Mouse (Mus musculus): ENCODE results near the gene Hspg2. TPM values are rescaled to one million over a fixed set of nuclear protein-coding genes. Genes with fewer than 3 reads are reported as not detected.

The Hspg2 gene
- total RNA-seq, 2 experiments from 2014 or later: 4.2 to 4.3 TPM

DNA sequence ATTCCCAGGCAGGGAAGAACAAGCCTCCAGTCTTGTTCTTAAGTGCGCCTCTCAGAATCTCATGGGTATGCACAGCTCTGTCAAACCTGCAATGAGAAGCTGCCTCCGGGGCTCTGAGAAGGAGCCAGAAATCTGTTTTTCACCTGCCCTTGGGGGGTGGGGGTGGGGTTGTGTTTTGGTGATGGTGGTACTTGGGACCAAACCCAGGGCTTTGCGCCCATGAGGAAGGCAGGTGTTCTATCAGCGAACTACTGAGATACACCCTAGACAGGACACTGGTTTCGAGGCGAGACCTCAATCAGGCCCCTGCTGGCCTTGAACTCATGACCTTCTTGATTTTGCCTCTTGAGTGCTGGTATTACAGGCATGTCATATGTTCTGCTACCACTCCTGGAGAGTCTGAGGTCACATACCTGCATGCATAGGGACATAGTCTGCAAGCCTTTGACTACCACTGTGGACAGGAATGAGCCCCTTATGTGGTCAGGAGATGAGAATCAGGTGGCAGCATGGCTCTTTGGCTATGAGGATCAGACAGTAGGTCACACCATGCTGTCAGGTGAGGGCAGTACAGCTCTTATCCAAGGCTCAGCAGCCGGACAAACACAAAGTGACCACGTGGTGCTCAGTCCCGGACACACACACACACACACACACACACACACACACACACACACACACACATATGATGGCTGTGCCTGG, 30.5 kb downstream of the Hspg2 start:
- no peak for DNase-seq (ENCODE audit: low spot score in 2 of 2)

DNA sequence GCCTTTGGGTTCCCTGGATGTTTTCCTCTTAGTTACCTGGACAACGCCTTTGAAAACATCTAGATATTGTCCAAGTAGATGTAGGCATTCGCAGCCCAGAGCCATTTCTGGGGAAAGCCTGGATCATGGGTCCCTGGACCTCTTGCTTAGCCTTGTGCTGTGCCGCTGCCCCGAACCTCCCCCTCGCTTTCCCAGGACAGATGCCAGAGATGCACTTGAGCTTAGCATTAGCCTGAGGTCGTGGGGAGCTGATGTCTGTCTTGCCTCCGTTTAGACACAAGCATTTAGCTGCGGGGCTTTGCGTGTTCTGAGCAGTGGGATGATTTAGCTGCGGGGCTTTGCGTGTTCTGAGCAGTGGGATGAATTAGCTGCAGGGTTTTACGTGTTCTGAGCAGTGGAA, 31.6 kb downstream of the Hspg2 start:
- DNase-seq (ENCODE audit: low spot score in 2 of 2): no peak

DNA sequence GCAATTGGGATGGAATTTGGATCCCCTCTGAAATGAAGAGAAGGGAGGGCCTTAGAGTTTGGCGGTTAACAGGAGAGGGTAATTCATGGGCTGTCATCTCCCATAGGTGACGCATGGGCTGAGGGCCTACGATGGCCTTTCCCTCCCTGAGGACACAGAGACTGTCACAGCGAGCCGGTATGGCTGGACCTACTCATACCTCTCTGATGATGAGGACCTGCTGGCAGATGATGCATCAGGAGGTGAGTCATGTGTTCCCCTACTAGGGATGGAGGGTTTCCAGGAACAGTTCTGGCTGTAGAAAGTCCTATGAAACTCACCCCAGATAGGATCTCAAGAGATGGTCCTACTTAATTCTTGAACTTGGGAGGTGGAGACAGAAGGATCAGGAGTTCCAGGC, 32.4 kb downstream of the Hspg2 start:
- no peak for DNase-seq (ENCODE audit: low spot score in 2 of 2)

DNA sequence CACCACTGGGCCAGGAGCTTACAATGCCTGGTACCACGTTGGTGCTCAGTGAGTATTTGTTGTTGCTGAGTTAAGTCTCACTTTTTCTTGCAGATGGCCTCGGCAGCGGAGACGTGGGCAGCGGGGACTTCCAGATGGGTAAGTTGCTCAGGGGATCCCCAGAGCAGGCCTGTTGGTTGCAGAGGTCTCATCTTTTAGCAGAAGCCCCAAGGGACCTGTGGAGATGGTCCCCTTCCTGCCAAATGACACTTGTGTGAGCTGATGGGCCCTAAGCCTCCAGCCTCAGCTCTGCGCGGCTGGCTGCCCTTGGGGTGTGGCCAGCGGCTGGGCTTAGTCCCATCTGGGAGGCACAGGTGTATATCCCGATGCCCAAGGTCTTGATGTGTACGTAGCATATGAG, 33.6 kb downstream of the Hspg2 start:
- peak in 1 of 2 experiments; percentile 13 for DNase-seq (ENCODE audit: low spot score in 2 of 2)

DNA sequence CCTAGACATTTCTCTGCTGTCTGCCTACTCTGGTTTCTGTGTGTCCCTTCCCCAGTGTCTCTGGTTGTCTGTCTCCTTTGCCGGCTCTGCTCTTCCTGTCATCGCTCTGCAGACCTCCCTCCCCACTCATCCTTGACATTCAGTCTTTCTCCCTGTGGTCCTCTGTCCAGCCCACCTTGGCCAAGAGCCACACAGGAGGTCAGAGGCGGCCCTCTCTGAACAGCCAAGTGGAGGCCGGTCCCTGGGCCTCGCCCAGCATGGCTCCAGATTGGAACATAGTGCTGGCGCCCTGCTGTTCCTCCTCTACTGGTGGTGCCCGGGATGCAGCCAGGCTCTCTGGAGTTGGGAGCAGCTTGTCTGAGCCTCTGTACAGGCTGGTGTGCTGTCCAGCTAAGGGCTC, 34.2 kb downstream of the Hspg2 start:
- no peak for DNase-seq (ENCODE audit: low spot score in 2 of 2)

DNA sequence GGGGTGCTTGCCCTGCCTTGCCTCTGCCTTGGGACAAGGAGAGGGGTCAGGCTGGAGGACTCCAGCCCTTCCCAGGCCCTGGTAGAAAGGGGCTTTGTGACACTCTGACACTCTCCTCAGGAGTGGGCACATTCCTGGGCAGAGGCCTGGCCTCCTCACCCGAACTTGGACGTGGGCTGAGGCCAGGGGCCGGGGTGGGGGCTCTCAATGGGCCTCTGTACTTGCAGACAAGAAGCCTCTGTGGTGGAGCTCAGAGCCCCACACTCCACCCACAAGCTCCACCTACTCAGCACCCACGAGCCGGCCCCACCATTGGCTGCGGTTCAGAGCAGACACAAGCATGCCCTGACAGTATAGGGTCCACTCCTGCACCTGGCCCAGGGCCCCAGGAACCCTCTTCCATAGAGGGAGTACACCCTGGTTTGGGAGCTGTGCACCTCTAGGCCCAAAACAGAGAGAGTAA, 35.0 kb downstream of the Hspg2 start:
- DNase-seq (ENCODE audit: low spot score in 2 of 2): peak; percentile 13 to 24

DNA sequence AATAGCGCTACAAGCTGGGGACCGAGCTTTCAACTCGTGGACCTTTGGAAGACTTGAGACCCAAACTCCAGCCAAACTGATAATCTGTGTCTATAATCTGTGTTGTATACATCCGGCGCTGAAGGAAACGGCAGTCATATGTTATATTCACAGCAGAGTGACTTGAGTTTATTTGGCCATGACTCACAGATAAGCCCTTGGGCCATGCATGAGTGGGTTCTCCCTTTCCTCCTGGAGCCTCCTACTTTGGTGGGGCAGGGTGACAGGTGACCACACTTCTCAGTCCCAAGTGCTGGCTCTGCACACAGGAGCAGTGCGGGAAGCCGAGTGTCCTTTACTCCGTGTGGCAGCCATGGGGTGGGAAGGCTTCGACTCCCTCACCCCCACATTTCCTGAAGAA, 38.1 kb downstream of the Hspg2 start:
- DNase-seq (ENCODE audit: low spot score in 2 of 2): no peak

DNA sequence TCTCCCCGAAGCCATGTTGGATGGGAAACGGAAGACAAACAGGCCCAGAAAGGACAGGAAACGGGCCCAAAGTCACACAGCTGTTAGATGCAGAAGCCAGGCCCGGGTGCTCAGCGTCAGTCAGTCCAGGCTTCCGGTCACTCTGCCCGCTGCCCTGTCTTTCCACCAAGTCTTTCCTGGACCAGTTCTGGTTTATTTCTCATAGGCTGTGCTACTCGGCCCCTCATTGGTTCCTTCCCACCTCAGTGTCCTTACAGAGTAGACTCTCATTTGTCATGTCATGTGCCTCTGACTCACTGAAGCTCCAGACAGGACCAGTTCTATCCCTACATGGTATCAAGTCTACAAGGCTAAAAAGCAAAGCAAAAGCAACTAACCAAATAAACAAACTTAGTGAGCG, 41.0 kb downstream of the Hspg2 start:
- DNase-seq (ENCODE audit: low spot score in 2 of 2): no peak

DNA sequence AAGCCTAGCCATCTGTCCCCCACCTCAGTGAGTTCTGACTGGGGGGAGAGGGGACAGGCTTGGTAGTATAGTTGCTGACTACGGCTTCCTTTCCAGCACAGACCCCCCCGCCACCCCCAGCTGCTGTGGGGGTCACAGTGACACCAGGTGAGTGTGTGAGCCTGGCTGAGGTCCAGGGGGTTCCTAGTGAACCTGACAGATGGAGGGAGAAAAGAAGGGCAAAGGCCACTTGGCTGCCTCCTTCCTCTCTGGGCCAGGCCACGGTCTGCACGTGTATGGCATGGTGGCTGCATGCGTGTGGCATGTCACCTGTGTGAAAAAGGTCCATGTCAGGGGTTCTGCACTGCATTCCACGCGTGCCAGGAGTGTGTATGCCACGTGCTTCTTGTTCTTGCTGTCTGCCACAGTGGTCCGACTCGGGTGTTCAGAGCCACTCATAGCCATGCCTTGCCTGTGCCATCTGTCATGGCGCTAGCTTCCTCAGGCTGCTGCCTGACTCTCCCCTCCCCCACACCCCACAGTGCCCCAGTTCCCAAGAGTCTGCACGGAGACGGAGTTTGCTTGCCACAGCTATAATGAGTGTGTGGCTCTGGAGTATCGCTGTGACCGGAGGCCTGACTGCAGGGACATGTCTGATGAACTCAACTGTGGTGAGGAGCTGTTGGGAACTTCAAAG, 41.6 kb downstream of the Hspg2 start:
- DNase-seq (ENCODE audit: low spot score in 2 of 2): no peak

DNA sequence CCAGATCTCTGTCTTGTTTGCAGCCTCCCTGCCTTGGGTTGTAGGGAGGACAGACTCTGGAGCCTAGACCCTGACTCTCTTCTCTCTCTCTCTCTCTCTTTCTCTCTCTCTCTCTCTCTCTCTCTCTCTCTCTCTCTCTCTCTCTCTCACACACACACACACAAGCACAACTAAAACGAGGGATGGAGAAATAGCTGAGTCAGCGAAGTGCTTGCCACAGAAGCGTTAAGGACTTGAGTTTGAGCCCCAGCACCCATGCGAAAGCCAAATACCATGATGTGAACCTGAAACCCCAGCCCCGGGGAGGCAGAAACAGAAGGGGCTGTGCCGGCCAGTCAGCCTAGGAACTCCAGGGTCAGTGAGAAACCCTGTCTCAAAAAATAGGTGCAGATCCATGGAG, 44.3 kb downstream of the Hspg2 start:
- DNase-seq (ENCODE audit: low spot score in 2 of 2): no peak

DNA sequence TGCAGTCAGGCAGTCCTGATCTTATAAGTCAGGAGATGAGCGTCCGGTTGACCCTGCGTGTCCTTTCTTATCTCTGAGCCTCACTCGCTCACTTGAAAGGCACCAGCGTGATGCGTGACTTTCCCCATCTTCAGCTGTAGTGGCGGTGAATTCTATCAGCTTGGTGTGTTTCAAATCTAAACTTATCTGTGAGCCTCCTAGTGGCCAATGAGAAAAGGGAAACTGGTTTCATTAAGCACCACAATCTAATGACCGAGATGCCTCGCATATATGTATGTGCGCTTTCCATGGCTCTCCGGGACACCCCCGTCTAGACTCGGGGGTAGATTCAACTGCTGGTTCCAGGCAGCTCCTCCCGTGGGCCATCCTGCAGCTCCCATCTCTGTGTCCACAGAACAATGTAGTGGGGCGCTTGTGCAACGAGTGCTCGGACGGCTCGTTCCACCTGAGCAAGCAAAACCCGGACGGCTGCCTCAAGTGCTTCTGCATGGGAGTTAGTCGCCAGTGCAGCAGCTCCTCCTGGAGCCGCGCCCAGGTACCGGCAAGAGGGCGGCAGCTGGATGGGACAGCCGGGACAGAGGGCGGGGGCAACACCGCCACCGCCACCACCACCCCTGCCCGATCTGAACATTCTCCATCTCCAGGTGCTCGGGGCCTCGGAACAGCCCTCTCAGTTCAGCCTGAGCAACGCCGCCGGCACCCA, 49.6 kb downstream of the Hspg2 start:
- DNase-seq (ENCODE audit: low spot score in 2 of 2): no peak

DNA sequence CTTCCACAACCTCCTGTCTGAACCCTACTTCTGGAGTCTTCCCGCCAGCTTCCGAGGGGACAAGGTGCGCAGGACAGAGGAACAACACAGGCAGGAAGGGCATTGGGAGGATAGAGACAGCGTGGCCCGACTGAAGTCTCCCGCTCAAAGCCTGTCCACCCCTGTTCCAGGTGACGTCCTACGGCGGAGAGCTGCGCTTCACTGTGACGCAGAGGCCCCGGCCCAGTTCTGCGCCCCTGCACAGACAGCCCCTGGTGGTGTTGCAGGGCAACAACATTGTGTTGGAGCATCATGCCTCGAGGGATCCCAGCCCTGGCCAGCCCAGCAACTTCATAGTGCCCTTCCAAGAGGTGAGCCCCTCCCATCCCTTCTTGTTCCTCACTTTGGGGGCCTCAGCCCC, 50.2 kb downstream of the Hspg2 start:
- no peak for DNase-seq (ENCODE audit: low spot score in 2 of 2)

DNA sequence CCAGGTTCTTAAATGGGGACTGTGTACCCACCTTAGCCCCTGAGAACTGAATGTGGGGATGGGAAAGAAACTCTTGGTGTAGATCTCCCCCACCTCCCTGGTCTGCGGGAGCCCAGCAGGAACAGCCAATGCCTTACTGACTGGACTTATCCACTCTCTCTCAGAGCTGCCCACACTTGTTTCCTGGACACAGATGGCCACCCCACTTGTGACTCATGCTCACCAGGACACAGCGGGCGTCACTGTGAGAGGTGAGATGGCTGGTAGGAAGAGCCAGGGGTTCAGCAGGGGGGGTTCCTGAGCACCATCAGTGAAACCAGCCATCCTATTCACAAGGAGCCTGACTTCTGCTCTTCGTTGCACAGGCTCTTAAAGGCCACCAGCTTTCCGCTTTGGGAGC, 51.8 kb downstream of the Hspg2 start:
- DNase-seq (ENCODE audit: low spot score in 2 of 2): no peak

DNA sequence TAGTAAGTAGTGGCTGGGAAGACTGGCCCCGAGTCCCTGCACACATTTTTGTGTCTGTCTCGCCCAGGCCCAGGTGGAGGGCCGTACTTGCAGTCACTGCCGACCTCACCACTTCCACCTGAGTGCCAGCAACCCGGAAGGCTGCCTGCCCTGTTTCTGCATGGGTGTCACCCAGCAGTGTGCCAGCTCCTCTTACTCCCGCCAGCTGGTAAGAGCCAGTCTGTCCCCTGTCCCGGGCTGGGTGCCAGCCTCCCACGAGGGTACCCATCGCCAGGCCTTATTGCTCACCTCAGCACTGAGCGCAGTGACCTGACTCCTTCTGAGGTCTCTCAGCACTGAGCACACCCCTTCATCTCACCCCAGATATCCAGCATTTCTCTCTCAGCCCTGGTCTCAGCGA, 53.4 kb downstream of the Hspg2 start:
- no peak for DNase-seq (ENCODE audit: low spot score in 2 of 2)

DNA sequence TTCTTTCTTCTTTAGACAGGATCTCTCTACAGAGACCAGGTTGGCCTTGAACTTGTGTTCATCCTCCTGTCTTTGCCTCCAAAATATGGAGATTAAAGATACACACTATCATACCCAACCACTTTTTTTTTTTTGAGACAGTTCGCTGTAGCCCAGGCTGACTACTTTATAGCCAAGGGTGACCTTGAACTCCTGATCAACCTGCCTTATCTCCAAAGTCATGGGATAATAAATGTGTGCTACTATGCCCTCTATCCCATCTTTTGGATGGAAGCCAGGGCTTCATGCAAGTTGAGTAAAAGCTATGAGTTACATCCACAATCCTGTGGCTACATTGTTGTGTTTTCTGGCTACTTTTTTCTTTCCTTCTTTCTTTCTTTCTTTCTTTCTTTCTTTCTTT, 56.9 kb downstream of the Hspg2 start:
- no peak for DNase-seq (ENCODE audit: low spot score in 2 of 2)

DNA sequence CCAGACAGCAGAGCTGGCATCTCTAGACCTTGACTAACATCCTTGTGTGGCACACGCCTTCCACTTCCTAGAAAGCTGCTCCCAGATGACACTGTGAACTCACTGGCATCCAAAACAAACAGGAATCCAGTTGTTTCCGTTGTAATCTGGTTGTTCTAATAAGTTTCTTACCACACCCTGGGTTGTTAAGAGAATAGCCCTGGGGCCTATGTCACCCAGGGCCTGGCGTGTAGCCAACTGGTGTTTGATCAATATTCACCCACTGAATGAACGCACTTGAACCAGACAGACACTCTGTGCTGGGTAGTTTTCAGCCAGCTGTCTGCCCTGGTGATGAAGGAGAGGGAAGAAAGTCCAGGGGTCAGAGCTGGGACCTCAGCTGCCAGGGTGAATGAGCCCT, 58.8 kb downstream of the Hspg2 start:
- no peak for DNase-seq (ENCODE audit: low spot score in 2 of 2)

DNA sequence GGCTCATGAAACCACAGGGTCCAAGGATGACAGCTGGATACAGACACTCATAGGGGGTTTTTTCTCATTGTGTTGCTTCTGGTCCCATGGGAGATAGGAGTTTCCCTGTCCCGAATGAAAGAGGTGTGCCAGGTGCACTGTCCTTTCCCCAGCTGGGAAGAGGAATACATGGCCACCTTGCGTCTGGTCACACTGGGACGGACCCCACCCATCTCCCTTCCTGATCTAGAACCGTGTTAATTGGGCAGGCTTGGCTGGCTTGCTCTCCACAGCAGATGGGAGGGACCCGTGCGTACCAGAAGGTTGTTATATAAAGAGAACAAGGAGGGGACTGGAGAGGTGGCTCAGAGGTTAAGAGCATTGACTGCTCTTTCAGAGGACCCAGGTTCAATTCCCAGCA, 59.3 kb downstream of the Hspg2 start:
- DNase-seq (ENCODE audit: low spot score in 2 of 2): no peak

DNA sequence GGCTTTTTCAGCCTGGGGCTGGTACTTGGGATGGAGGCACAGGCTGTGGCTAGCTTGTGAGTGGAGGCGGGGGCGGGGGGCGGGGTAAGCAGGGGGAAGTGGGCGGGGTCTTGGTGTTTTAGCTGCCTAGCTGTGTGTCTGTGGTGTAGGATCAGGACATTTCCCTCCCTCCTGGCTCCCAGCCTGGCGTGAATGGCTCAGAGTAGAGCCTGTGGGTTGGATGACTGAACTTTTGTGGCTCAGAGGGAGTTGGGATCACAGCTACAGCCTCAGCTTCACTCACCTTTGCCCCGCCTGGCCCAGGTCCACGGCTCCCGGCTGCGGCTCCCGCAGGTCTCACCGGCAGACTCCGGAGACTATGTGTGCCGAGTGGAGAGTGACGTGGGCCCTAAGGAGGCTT, 71.8 kb downstream of the Hspg2 start:
- DNase-seq (ENCODE audit: low spot score in 2 of 2): no peak

DNA sequence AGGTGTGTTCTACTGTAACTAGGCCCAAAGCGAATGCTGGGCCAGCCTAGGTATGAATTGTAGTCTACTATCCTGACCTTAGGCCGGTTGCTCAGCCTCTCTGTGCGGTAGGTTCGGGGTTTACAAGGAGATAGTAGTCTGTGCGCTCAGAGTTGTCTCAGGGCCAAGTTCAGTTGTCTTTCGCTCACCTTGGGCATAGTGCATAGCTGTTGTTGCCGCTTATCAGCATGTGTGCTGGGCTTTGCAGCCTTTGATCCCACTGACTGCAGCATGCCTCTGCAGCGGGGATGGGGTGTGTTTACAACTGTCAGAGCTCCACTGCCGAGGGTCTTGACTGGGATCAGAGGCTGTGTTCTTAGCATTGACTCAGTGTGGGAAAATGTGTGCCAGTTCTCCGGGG, 74.4 kb downstream of the Hspg2 start:
- DNase-seq (ENCODE audit: low spot score in 2 of 2): no peak

DNA sequence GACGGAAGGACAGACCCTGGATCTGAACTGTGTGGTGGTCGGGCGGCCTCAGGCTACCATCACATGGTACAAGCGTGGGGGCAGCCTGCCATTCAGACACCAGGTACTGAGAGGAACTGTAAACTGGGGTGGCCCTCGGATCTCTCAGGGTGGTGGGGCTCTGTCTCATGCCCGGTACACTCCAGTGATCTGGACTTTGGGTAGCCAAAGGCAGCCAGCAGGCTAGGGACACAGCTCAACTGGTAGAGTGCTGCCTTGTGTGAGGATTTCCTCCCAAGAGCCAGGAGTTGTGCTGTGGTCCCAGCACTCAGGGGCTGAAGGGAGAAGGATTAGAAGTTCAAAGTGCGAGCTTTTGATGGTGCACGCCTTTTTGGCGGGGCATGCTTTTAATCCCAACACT, 77.0 kb downstream of the Hspg2 start:
- no peak for DNase-seq (ENCODE audit: low spot score in 2 of 2)

DNA sequence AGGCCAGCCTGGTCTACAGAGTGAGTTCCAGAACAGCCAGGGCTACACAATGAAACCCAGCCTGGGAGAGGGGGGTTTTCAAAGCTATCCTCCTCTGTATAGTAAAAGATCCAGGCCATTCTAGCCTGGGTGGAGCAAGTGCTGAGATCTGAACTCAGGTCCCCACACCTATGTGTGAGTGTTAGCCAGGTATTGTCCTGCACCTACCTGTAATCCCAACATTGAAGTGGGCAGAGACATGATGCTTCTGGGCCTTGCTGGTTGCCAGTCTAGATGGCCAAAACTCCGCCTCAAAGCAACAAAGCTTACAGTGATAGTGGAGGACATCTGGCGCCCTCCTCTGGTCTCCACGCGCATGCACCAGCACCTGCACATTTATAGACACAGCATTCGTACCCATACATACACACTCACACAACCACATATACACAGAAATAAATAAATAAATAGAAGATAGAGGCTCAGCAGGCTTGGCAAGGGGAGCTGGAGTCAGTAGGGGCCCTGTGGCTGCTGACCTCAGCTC, 77.5 kb downstream of the Hspg2 start:
- DNase-seq (ENCODE audit: low spot score in 2 of 2): peak in 1 of 2 experiments; percentile 41

DNA sequence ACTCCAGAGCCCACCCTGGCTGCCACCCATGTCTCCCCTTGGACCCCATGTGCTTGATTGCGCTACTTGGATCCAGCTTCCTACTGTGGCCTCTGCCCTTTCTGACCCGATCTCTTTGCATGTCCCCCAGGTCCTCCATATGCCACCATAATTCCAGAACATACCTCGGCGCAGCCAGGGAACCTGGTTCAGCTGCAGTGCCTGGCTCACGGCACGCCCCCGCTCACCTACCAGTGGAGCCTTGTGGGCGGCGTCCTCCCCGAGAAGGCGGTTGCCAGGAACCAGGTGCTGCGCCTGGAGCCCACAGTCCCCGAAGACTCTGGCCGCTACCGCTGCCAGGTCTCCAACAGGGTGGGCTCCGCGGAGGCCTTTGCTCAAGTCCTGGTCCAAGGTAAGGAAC, 84.9 kb downstream of the Hspg2 start:
- DNase-seq (ENCODE audit: low spot score in 2 of 2): no peak

Data from layer of hippocampus, adult 18-20 months (tissue).